Mouse (Mus musculus) MEL (cell line): Measurements from ENCODE around the gene Tmprss13. TPM values are rescaled to one million over a fixed set of nuclear protein-coding genes. Genes with fewer than 3 reads are reported as not detected.

Experiments
- DNase-seq: peaks from one replicate; pipeline ENCODE4 v3.0.0; 2011; ENCODE audit warnings: low read depth, low spot score
- H3K27ac ChIP-seq: 2 replicates; pipeline ENCODE4 v1.5.1; 2012; ENCODE audit warnings: low read depth, mild to moderate bottlenecking, control low read depth, low read length, moderate library complexity; ENCODE audit not compliant: control insufficient read depth
- H3K27me3 ChIP-seq, 2 experiments: fragments of 150-350 bp in 1 of 2; sonication (generic) in 1 of 2; 2 replicates each; pipeline ENCODE4 v1.6.1; 2012; ENCODE audit warnings: low read length in 2 of 2, mild to moderate bottlenecking in 2 of 2, improper control_type of control experiment in 1 of 2, moderate library complexity in 1 of 2; ENCODE audit not compliant: insufficient read depth in 2 of 2, control insufficient read depth in 1 of 2
- H3K36me3 ChIP-seq, 2 experiments: 2 replicates each; pipeline ENCODE4 v1.6.1; 2012 to 2014; ENCODE audit warnings: low read length in 2 of 2, improper control_type of control experiment in 1 of 2, inconsistent platforms in 1 of 2, mild to moderate bottlenecking in 1 of 2; ENCODE audit not compliant: insufficient read depth in 2 of 2, control insufficient read depth in 1 of 2
- H3K4me1 ChIP-seq, 2 experiments: fragments of 150-350 bp in 1 of 2; sonication (generic) in 1 of 2; 2 replicates each; pipeline ENCODE4 v1.6.1; 2012; ENCODE audit warnings: low read length in 2 of 2, improper control_type of control experiment in 1 of 2, mild to moderate bottlenecking in 1 of 2; ENCODE audit not compliant: insufficient read depth in 2 of 2, control insufficient read depth in 1 of 2
- H3K4me3 ChIP-seq, 2 experiments: fragments of 150-350 bp in 1 of 2; sonication (generic) in 1 of 2; 2 replicates each; pipeline ENCODE4 v1.5.1; 2012; ENCODE audit warnings: low read depth in 2 of 2, low read length in 2 of 2, mild to moderate bottlenecking in 2 of 2, moderate library complexity in 2 of 2, control low read depth in 1 of 2, improper control_type of control experiment in 1 of 2; ENCODE audit not compliant: control insufficient read depth in 1 of 2, insufficient read depth in 1 of 2
- H3K79me2 ChIP-seq: 2 replicates; pipeline ENCODE4 v1.6.1; 2012; ENCODE audit warnings: mild to moderate bottlenecking, low read length, moderate library complexity; ENCODE audit not compliant: control insufficient read depth, poor library complexity, insufficient read depth
- H3K9ac ChIP-seq: 2 replicates; pipeline ENCODE4 v1.6.1; 2012; ENCODE audit warnings: low read depth, mild to moderate bottlenecking, control low read depth, low read length, moderate library complexity; ENCODE audit not compliant: control insufficient read depth, poor library complexity, severe bottlenecking
- H3K9me3 ChIP-seq: fragments of 150-350 bp; sonication (generic); replicated peaks from 2 replicates; pipeline ENCODE4 v1.6.1; 2012; ENCODE audit warnings: mild to moderate bottlenecking, low read length, improper control_type of control experiment, moderate library complexity; ENCODE audit not compliant: insufficient read depth
- CHD1 ChIP-seq: IDR thresholded peaks from 2 replicates; pipeline ENCODE4 v1.6.1; 2012; ENCODE audit warnings: low read depth, mild to moderate bottlenecking, inconsistent platforms, low read length, improper control_type of control experiment
- CTCF ChIP-seq, 3 experiments: IDR thresholded peaks in 2 of 3; conservative IDR thresholded peaks in 1 of 3; 2 replicates each; pipeline ENCODE4 v1.5.1; 2011 to 2012; ENCODE audit warnings: low read length in 3 of 3, low read depth in 2 of 3, mild to moderate bottlenecking in 2 of 3, improper control_type of control experiment in 1 of 3, inconsistent platforms in 1 of 3, mixed read lengths in 1 of 3, moderate library complexity in 1 of 3; ENCODE audit not compliant: control insufficient read depth in 1 of 3, insufficient read depth in 1 of 3, poor library complexity in 1 of 3, severe bottlenecking in 1 of 3
- E2F4 ChIP-seq: IDR thresholded peaks from 2 replicates; pipeline ENCODE4 v1.6.1; 2011; ENCODE audit warnings: low read depth, low read length, improper control_type of control experiment, borderline replicate concordance
- GATA1 ChIP-seq: IDR thresholded peaks from 2 replicates; pipeline ENCODE4 v1.6.1; 2011; ENCODE audit warnings: low read depth, low read length, improper control_type of control experiment
- KAT2A ChIP-seq: conservative IDR thresholded peaks from 2 replicates; pipeline ENCODE4 v1.6.1; 2012; ENCODE audit warnings: low read depth, low read length, improper control_type of control experiment, inconsistent platforms
- MAFK ChIP-seq: IDR thresholded peaks from 2 replicates; pipeline ENCODE4 v1.6.1; 2011; ENCODE audit warnings: low read depth, mild to moderate bottlenecking, low read length, improper control_type of control experiment, borderline replicate concordance
- MAX ChIP-seq: IDR thresholded peaks from 2 replicates; pipeline ENCODE4 v1.6.1; 2011; ENCODE audit warnings: low read length, improper control_type of control experiment
- MAZ ChIP-seq: IDR thresholded peaks from 2 replicates; pipeline ENCODE4 v1.6.1; 2012; ENCODE audit warnings: low read depth, mild to moderate bottlenecking, inconsistent platforms, low read length, improper control_type of control experiment
- MXI1 ChIP-seq: IDR thresholded peaks from 2 replicates; pipeline ENCODE4 v1.6.1; 2011; ENCODE audit warnings: mild to moderate bottlenecking, low read depth, low read length, improper control_type of control experiment
- MYB ChIP-seq: IDR thresholded peaks from 2 replicates; pipeline ENCODE4 v1.6.1; 2011; ENCODE audit warnings: mild to moderate bottlenecking, low read depth, low read length, improper control_type of control experiment
- MYC ChIP-seq: IDR thresholded peaks from 2 replicates; pipeline ENCODE4 v1.6.1; 2011; ENCODE audit warnings: low read depth, mild to moderate bottlenecking, low read length, improper control_type of control experiment, moderate library complexity
- NELFE ChIP-seq: IDR thresholded peaks from 2 replicates; pipeline ENCODE4 v1.6.1; 2011; ENCODE audit warnings: low read depth, low read length, improper control_type of control experiment
- POLR2A ChIP-seq, 2 experiments: IDR thresholded peaks; 2 replicates each; pipeline ENCODE4 v1.6.1; 2011 to 2012; ENCODE audit warnings: low read length in 2 of 2, mild to moderate bottlenecking in 2 of 2, control low read depth in 1 of 2, improper control_type of control experiment in 1 of 2, low read depth in 1 of 2, moderate library complexity in 1 of 2; ENCODE audit not compliant: control insufficient read depth in 1 of 2, insufficient read depth in 1 of 2, poor library complexity in 1 of 2
- POLR2AphosphoS2 ChIP-seq: IDR thresholded peaks from 2 replicates; pipeline ENCODE4 v1.6.1; 2011; ENCODE audit warnings: low read length, improper control_type of control experiment
- RCOR1 ChIP-seq: IDR thresholded peaks from 2 replicates; pipeline ENCODE4 v1.6.1; 2012; ENCODE audit warnings: low read depth, mild to moderate bottlenecking, inconsistent platforms, low read length, improper control_type of control experiment
- SMC3 ChIP-seq: IDR thresholded peaks from 2 replicates; pipeline ENCODE4 v1.6.1; 2011; ENCODE audit warnings: low read depth, low read length, improper control_type of control experiment
- TAL1 ChIP-seq: IDR thresholded peaks from 2 replicates; pipeline ENCODE4 v1.6.1; 2012; ENCODE audit warnings: mild to moderate bottlenecking, inconsistent platforms, low read length, moderate library complexity, mixed read lengths
- TBP ChIP-seq: IDR thresholded peaks from 2 replicates; pipeline ENCODE4 v1.8.0; 2011; ENCODE audit warnings: low read depth, low read length, improper control_type of control experiment
- USF2 ChIP-seq, 2 experiments: IDR thresholded peaks; 2 replicates each; pipeline ENCODE4 v1.6.1; 2011 to 2012; ENCODE audit warnings: improper control_type of control experiment in 2 of 2, low read length in 2 of 2, borderline replicate concordance in 1 of 2, inconsistent platforms in 1 of 2, low read depth in 1 of 2, mild to moderate bottlenecking in 1 of 2; ENCODE audit not compliant: insufficient read depth in 1 of 2
- ZC3H11A ChIP-seq: IDR thresholded peaks from 2 replicates; pipeline ENCODE4 v1.6.1; 2012; ENCODE audit warnings: low read depth, mild to moderate bottlenecking, inconsistent platforms, low read length, improper control_type of control experiment
- polyA plus RNA-seq, 2 experiments: library from polyadenylated mRNA; stranded (reverse) in 1 of 2; unstranded in 1 of 2; fragments of >175 nt in 1 of 2; fragments of >200 nt in 1 of 2; gene quantifications; 2 replicates each; pipeline versions ENCODE4 v1.2.1 to v1.2.4; 2012; ENCODE audit warnings: low replicate concordance in 2 of 2, low read depth in 1 of 2; ENCODE audit not compliant: insufficient read length in 2 of 2, insufficient read depth in 1 of 2, missing spikeins in 1 of 2
- total RNA-seq: library from RNA; depleted of rRNA; stranded (reverse); fragments of 300-350 nt; gene quantifications from 2 replicates; pipeline ENCODE4 v1.2.3, GENCODE M21; 2012

Tmprss13 gene
- total and polyA plus RNA-seq, 3 experiments = not detected

DNA sequence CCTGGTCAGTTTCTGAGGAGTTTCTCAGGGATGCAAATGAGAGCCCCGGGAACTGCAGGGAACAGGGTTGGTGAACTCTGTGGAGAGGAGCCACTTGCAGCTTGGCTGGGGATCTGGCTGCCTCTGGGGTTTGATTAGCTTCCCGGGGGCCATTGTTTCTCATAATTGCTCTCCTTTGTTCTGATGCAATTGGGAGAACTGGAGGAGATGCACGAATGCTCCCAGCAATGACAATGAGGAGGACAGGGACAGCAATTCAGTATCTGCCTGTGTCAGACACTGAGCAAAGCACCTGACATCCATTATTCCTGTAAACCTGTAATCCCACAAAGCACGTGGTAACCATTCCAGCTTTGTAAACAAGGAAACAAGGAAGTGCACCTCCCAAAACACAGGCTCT is 30.3 kb downstream of the Tmprss13 start:
- H3K79me2 ChIP-seq = no peaks in the 10 kb centered on the region
- no peaks in the 10 kb centered on the region for H3K36me3 ChIP-seq
- no peak overlapping the region for H3K9ac ChIP-seq
- no peaks in the 10 kb centered on the region for H3K4me1 ChIP-seq
- no peak overlapping the region for H3K27ac ChIP-seq
- no peaks in the 10 kb centered on the region for H3K9me3 ChIP-seq
- no peaks in the 10 kb centered on the region for H3K27me3 ChIP-seq
- TF ChIP-seq POLR2AphosphoS2 (no peak), MYB (no peak), POLR2A (IDR thresholded peaks at IDR 0.05; ENCODE audit: control insufficient read depth in 1 of 2, insufficient read depth in 1 of 2, low read depth in 1 of 2, low read length in 2 of 2, poor library complexity in 1 of 2) (no peak), KAT2A (no peak), TBP (no peak), CHD1 (no peak), SMC3 (no peak), MXI1 (no peak), MYC (no peak), RCOR1 (no peak), GATA1 (no peak), MAX (no peak), USF2 (IDR thresholded peaks at IDR 0.05; ENCODE audit: borderline replicate concordance in 1 of 2, insufficient read depth in 1 of 2, low read depth in 1 of 2, low read length in 2 of 2) (no peak), E2F4 (no peak), CTCF (IDR thresholded peaks at IDR 0.05 in 2 of 3, conservative IDR thresholded peaks at IDR 0.05 in 1 of 3; ENCODE audit: control insufficient read depth in 1 of 3, insufficient read depth in 1 of 3, low read depth in 2 of 3, low read length in 3 of 3, poor library complexity in 1 of 3, severe bottlenecking in 1 of 3) (no peak), MAFK (no peak), ZC3H11A (no peak), TAL1 (no peak), NELFE (no peak)
- DNase-seq = no peak
- H3K4me3 ChIP-seq = no peak overlapping the region

DNA sequence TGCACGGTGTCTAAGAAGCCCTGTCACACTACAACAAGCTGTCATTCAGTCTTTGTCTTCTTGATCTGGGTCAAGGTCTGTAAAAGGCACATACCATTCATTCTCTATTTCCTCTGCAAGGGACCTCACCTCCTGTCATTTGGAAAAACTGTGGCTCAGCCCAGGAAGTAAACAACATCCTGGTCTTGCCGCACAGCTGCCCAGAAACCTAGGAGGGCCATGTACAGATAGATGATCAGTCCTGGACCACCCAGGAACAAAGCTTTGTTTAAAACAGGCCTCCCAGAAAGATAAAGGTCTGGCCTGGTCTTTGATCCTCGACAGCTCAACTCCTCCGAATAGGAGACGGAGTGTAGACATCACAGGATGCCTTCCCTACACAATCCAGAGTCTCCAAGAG is 31.0 kb downstream of the Tmprss13 start:
- H3K27me3 ChIP-seq = no peaks in the 10 kb centered on the region
- no peaks in the 10 kb centered on the region for H3K9me3 ChIP-seq
- H3K4me1 ChIP-seq = no peaks in the 10 kb centered on the region
- no peak overlapping the region for H3K27ac ChIP-seq
- no peaks in the 10 kb centered on the region for H3K36me3 ChIP-seq
- H3K4me3 ChIP-seq = no peak overlapping the region
- DNase-seq = no peak
- TF ChIP-seq CHD1 (no peak), NELFE (no peak), MAZ (no peak), TBP (no peak)
- H3K79me2 ChIP-seq = no peaks in the 10 kb centered on the region
- H3K9ac ChIP-seq = no peak overlapping the region
